Mouse (Mus musculus) T-cell, adult 66 days (primary cell): ENCODE results near the gene Nepro. TPM values are rescaled to one million over a fixed set of nuclear protein-coding genes. Genes with fewer than 3 reads are reported as not detected.

Source experiments
- total RNA-seq, 2 experiments: library from RNA; stranded (reverse); gene quantifications; 3 replicates in 1 of 2; 4 replicates in 1 of 2; pipeline ENCODE4 v1.2.4; 2023

The Nepro gene
- total RNA-seq = 10 to 100 TPM; 17.9 to 18.4 TPM

DNA sequence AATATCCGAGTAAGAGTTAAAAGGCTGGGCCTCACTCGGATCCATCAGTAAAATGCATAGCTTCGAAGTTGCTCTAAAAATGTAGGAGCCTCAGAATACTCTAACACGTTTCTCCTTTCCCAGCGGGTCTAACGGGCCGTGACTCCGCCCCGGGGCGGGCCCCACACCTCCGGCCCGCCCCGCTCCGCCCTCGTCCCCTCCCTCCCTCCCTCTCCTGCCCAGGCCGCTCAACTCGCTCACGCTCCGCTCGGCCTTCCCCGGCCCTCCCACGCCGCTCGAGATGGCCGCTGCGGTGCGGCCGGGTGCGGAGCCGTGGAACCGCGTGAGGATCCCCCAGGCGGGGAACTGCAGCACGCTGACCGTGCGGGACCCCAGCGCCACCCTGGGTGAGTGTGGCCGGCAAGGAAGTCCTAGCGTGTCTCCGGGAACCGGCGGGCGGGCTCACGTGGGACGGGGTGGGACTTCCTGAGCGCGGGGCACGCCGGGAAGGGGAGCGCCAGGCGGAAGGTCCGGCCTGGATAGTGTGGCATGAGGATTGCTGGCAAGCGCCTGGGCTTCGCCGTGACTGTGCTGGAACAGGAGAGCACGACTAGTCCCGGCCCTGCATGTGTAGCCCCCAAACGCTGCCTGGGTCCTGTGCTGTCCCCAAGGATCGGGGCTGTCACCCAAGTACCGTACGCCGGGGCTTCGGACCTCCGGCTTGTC is at the start of gene Nepro:
TSS of gene Nepro (plus strand) at position 219 of the 705 bp plus-strand sequence.

DNA sequence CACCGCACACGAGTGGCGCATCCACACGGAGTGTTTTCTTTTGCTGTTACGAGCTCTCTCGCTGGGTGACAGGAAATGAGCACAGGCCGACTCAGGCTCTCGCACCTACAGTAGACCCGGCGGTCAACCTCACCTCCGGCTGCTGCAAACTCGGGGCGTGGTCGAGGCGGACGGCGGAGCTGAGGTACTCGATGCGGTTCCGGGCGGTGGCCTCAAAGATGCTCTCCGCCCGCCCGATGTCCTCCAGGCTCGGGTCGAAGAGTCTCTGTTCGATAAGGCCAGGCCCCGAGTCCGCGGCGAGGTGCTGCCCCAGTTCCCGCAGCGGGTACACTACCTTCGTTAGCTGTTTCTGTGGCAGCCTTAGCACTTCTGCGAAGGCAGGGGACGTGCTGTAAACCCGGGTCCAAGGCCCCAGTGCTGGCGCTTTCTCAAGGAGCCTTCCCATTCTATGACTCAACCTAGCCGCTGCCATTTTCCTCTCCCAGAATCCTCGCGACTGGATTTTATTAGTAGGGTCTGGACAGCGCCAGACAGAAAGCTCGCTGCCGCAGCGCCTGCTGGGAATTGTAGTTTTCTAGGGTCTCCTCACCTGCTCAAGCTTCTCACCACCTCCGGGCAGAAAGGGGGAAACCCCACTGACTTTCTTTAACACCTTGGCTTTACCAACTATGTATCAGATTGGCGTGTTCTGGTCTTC is 21.9 kb downstream of the Nepro start, which contains the start of gene Gtpbp8:
TSS of gene Gtpbp8 (minus strand) at position 498 of the 697 bp plus-strand sequence.

DNA sequence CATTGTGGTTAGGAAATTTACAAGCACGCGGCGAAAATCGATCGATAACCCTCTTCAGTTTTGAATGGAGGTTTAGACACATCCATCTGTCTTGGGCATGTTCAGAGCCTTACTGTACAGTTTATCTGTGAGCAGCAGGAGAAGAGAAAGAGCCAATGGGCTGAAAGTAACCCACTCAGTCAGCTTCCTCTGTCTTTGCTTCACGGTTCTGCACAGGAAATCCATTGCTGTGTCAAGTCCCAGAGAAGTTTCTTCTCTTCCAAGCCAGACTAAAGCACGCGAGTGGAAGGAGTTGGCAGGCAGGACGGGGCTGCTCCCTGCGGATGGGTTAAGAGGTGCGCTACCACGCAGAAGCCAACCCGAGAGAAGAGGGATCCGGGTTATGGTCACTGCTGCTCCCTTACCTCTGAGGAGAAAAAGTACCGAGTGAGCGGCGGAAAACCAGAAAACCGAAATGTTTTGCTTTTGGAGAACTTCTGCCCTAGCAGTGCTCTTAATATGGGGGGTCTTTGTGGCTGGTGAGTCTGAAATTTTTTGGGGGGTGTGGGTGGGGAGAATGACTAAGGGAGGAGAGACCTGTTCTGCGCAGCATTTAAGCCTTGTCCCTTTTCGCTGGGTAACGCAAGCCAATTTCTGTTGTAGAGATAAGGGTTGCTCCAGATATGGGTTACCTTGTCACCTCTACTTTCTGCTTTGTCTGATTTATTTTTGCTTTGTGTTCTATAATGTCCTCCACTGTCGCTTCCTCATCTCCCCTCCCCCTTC is 41.6 kb downstream of the Nepro start, which contains the start of gene Cd200r1:
TSS of gene Cd200r1 (plus strand) at position 182 of the 765 bp plus-strand sequence.

Other genes with a start within 250 kb of the Nepro start
- not detected for gene Boc, start 165.4 kb upstream of the Nepro start, total RNA-seq
- gene Gtpbp8, start 22.1 kb downstream of the Nepro start, total RNA-seq = 10 to 100 TPM; 14.0 to 18.8 TPM
- 1 to 10 TPM; 9.2 to 9.6 TPM for gene Cd200r1, start 41.4 kb downstream of the Nepro start, total RNA-seq
- 1 to 10 TPM in 1 of 2 experiments, under 1 TPM in 1; 0.77 to 2.7 TPM for gene Cd200r4, start 87.4 kb downstream of the Nepro start, total RNA-seq
- gene Cd200r2, start 142.8 kb downstream of the Nepro start, total RNA-seq = under 1 TPM in 1 of 2 experiments, not detected in 1; 0.32 TPM
- gene Cd200r3, start 219.4 kb downstream of the Nepro start, total RNA-seq = 1 to 10 TPM; 1.5 to 1.8 TPM